Mouse (Mus musculus) kidney, postnatal 14 days (tissue): ENCODE measurements at regions not wholly inside any gene's neighbourhood (a gene's known extent, or its start where the extent isn't known, plus 50 kb on each side); places are given as distances from the start of the nearest gene placed in this dataset.

ENCODE experiments used
- DNase-seq: peaks from one replicate; pipeline ENCODE4 v3.0.0; 2022; ENCODE audit warnings: mixed read lengths

GRCm38 (mm10) chr5:138875180-138876076 lies 55.5 kb downstream of the Gm5294 start:
- peak; percentile 60 for DNase-seq

DNA sequence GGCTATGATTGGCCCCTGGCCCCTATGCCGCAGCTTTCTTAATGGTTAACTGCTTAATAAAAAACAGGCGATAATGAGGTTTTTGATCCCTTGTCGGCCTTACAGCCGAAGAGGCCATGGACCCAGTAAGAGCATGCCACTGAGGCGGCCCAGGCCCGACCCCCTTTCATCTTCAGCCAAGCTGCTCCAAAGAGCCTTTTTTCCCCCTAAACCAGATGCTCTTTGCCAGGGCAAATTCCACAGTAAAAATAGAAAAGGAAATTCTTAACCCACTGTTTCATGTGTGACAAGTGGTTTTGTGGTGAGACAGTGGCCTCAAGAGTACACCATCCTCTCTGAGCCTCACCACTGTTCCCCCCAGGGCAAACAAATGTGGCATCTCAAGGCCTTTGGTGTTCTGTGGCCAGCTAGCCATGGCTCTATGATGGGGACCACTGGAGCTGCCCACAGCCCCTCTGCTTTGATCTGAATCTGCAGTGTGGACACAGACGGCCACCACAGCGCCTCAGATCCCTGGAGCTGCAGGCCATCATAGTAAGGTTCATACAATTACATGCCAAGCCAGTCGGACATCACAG lies 61.9 kb downstream of the Gm5294 start:
- DNase-seq: peak; percentile 31

GRCm38 (mm10) chr5:138883573-138883972 lies 63.7 kb downstream of the Gm5294 start:
- DNase-seq: no peak

GRCm38 (mm10) chr5:138885905-138886304 lies 66.0 kb downstream of the Gm5294 start:
- DNase-seq: peak; percentile 37

DNA sequence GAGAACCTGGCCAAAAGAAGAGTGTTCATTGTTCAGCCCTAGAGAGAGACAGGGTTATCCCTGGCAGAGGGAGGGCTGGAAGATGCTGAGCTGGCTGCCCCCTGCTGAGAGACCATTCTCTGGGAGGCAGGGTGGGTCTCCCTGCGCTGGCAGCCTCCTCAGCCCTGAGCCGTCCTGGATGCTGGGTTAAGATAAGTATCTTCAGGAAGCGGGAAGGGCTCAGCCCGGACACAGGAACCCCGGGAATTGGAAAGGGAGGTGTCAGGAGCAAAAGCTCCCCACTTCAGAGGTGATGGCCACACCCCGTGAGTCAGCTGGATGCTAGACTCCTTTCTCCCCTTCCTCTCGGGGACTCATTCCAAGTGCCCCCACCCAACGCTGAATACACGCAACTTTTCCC lies 68.9 kb downstream of the Gm5294 start:
- DNase-seq: peak; percentile 44

- DNase-seq: no peak
These were observed 69.9 kb downstream of the Gm5294 start for GRCm38 (mm10) chr5:138889760-138890159.

DNA sequence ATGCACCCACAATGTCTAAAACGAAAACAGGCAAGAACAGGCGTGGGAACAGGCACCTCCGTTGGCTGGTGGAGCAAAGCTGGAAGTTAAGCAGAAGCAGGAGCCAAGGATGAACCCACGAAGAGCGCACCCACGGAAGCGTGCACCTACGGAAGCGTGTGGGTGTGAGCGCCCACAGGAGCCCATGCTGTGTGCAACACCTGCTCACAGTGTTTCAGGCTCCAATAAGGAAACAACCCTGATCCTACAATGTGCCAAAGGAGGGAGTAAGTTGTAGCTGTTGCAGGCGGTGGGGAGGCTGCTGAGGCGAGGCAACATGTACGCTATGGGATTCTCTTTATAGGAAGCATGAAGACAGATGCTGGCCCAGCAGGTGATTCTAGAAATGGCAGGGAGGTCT lies 74.6 kb downstream of the Gm5294 start:
- no peak for DNase-seq

DNA sequence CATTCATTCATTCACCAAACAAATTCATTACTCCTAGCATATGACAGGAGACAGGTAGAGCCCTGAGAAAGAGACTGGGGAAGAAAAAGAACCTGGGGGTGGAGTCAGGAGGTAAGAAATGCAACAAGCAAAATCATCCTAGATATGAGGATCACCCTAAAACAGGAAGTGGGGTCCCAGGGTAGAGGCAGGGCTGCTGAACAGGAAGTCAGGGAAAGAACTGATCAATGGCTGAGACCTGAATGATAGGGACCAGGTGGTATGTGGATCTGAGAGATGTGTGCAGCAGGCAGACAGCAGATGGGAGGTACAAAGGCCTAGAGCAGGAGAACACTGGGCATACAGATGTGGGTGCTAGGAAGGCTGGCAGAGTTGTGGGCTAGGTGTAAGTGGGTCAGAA lies 77.4 kb downstream of the Gm5294 start:
- no peak for DNase-seq

GRCm38 (mm10) chr5:138898440-138898839 lies 78.6 kb downstream of the Gm5294 start:
- no peak for DNase-seq

DNA sequence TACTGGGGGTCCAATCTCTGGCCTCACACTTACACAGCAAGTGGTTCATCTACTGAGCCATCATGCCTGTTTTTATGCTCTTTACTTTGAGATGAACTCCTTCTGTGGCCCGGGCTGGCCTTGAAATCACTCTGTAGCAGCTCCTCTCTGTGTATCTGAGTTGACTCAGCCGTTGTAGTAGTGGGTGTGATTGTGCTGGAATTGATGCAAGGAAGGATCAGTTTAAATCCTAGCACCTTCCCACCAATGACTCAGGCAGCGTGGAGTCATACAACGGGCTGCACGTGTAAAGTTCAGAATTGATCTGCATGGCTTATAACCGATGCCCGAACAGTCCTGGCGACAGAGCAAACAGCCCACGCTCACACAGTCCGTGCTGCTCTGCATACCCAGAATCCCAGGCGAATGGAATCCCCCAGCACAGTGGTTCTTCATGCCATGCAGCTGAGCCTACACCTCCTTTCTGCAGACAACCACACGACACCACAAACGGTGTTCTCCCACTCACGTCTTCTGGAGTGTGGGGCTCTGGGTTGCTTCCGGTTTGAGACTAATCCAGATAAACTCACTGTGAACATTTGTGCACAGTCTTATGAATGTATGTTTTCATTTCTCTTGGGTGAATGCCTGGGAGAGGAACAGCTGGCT lies 81.2 kb downstream of the Gm5294 start:
- DNase-seq: no peak

- no peak for DNase-seq
These were observed 82.4 kb downstream of the Gm5294 start for GRCm38 (mm10) chr5:138902316-138902715.

DNA sequence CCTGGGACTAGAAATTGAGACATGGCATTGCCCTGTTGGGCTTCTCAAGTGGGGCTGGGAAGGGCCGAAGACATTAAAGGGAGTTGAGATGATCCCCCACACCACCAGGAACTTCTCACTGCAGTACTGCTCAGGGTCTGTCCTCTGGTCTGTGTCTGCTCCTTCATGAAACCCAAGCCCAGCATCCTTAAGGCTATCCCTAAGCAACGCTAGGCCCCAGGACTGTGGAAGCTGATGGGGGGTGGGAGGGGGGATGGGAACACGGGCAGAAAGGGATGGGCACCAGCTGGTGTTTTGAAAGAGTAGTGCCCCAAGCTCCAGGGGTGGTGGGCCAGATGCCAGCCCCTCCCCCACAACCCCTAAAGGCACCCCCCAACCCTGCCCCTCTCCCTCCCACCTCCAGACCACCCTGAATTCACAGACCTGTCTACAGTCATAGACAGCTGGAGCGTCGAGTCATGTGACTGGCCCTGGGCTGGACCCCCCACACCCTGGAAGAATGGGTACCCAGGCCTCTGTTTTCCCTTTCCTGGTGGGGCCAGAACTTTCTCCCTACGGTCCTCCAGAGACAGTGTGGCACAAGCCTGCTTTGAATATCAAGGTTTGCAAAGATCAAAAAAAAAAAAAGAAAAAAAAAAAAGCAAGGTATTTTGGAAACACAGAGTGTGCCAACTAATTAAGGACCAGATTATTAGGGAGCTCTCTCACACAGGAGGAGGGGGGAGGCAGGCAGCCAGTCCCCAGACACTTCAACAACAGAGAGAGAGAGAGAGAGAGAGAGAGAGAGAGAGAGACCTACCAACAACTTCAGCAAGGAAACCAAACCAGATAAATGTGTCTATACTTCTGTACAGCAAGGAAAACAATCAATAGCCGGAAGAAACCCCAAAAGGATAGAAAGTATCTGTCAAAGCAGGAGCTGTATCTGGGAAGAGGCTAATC lies 85.1 kb downstream of the Pdgfa start:
- no peak for DNase-seq

DNA sequence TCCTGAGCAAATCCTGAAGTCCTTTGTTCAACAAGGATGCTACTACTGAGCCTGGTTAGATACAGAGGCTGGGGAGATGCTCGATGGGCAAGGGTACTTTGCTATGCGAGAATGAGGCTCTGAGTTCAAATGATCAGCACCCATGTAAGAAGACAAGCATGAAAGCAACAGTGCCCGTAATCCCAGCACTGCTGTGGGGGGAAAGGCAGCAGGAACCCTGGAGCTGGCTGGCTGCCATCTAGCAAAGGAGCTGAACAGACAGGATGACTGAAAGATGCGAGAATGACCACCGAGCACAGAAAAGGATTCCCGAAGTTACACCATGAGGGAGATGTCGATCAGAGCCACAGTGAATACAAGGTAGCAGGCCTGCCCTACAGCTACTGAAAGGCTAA lies 84.5 kb downstream of the Pdgfa start:
- no peak for DNase-seq

DNA sequence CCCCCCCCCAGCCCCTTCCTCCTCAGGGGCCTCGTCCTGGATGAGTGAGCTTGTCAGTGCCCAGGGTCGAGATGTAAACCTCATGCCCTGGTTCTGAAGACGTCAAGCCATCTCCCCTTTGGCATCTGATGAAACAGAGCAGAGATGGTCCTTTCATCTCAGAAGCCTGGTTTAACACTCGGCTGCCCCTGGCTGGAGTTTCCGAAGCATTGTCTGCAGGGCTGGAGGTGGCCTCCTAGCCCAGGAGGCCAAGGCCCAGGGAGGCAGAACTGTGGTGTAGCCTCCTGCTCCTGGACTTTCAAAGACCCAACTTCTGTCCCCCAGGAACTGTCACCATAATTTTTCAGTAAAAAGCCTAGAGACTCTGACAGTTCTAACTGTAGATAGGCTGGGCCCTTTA lies 82.1 kb downstream of the Pdgfa start:
- peak; percentile 19 for DNase-seq

GRCm38 (mm10) chr5:138915496-138915895 lies 81.7 kb downstream of the Pdgfa start:
- no peak for DNase-seq

GRCm38 (mm10) chr5:138920156-138920845 lies 76.9 kb downstream of the Pdgfa start:
- DNase-seq: peak; percentile 88

DNA sequence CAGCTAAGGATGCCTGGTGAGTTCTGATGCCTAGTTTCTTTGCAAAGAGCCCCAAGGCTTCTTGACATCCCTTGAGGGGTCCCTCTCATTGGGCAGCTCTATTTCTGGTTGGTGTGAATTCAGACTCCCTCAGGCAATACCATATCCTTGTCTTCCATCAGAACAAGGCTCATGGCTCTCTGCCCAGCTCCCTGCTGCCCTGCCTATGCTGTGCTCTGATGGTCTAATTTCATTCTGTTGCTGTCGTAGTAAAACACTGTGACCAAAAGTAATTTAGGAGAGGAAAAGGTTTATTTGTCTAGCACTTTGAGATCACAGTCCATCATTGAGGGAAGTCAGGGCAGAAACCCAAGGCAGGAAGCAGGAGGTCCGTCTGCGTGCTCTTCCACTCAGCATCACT lies 75.1 kb downstream of the Pdgfa start:
- peak; percentile 46 for DNase-seq
